Mouse (Mus musculus) lung, postnatal 0 days (tissue): ENCODE measurements at regions not wholly inside any gene's neighbourhood (a gene's known extent, or its start where the extent isn't known, plus 50 kb on each side); places are given as distances from the start of the nearest gene placed in this dataset.
"Not testable (repeated sequence)": the region's sequence is repeated elsewhere in the genome, so short reads cannot be mapped to it uniquely, and the experiment has no call there.

Source experiments
- ATAC-seq: fragments of 200-750 bp; cut with Nextera tagmentation; 2 replicates; pipeline ENCODE4 v1.8.0; 2017; ENCODE audit warnings: moderate library complexity
- DNase-seq: peaks from one replicate; pipeline ENCODE4 v3.0.0-alpha.2; 2016; ENCODE audit warnings: low spot score
- H3K27ac ChIP-seq: fragments of 300-500 bp; sonication (generic); 2 replicates; pipeline ENCODE4 v1.5.1; 2014; ENCODE audit warnings: antibody characterized with exemption, mild to moderate bottlenecking, low read length, mixed read lengths
- H3K27me3 ChIP-seq: fragments of 300-500 bp; sonication (generic); replicated peaks from 2 replicates; pipeline ENCODE4 v1.6.1; 2014; ENCODE audit warnings: low read length, mixed read lengths; ENCODE audit not compliant: insufficient read depth
- H3K36me3 ChIP-seq: fragments of 300-500 bp; sonication (generic); 2 replicates; pipeline ENCODE4 v1.6.1; 2014; ENCODE audit warnings: low read length, mixed read lengths; ENCODE audit not compliant: insufficient read depth
- H3K4me1 ChIP-seq: fragments of 300-500 bp; sonication (generic); 2 replicates; pipeline ENCODE4 v1.6.1; 2014; ENCODE audit warnings: antibody characterized with exemption, low read depth, low read length, mixed read lengths; ENCODE audit not compliant: insufficient read depth
- H3K4me2 ChIP-seq: fragments of 300-500 bp; sonication (generic); replicated peaks from 2 replicates; pipeline ENCODE4 v1.6.1; 2014; ENCODE audit warnings: low read depth, mild to moderate bottlenecking, low read length, moderate library complexity, mixed read lengths
- H3K4me3 ChIP-seq: fragments of 300-500 bp; sonication (generic); 2 replicates; pipeline ENCODE4 v1.5.1; 2014; ENCODE audit warnings: low read depth, low read length
- H3K9ac ChIP-seq: fragments of 300-500 bp; sonication (generic); replicated peaks from 2 replicates; pipeline ENCODE4 v1.6.1; 2014; ENCODE audit warnings: low read depth, mild to moderate bottlenecking
- H3K9me3 ChIP-seq: fragments of 300-500 bp; sonication (generic); 2 replicates; pipeline ENCODE4 v1.6.1; 2016; ENCODE audit warnings: low read length, mixed read lengths
- CTCF ChIP-seq: IDR thresholded peaks from 2 replicates; pipeline ENCODE4 v1.5.1; 2016; ENCODE audit warnings: antibody characterized with exemption, mild to moderate bottlenecking
- EP300 ChIP-seq: IDR thresholded peaks from 2 replicates; pipeline ENCODE4 v1.6.1; 2016; ENCODE audit warnings: antibody characterized with exemption, mild to moderate bottlenecking, control low read depth
- WGBS: fragments of 180-500 bp; shearing (Covaris S2); extraction: QIAGEN DNeasy Blood & Tissue Kit; methylation state at CpG from one replicate; pipeline ENCODE4 v1.1.7; 2014; 5-methylcytosine and 5-hydroxymethylcytosine counted together

GRCm38 (mm10) chr13:50314001-50314400 lies 63.9 kb upstream of the Gm906 start:
- H3K4me3 ChIP-seq, H3K27me3 ChIP-seq, H3K4me2 ChIP-seq, H3K9me3 ChIP-seq, H3K9ac ChIP-seq, DNase-seq, H3K27ac ChIP-seq, ATAC-seq, H3K36me3 ChIP-seq, H3K4me1 ChIP-seq: not testable (repeated sequence)
- WGBS = 64% methylated on average over 4 of the region's 4 CpGs

GRCm38 (mm10) chr13:50322512-50322911 lies 72.4 kb upstream of the Gm906 start:
- Histone ChIP-seq H3K36me3 (no peaks in the 10 kb centered on the region), H3K9ac (no peak overlapping the region), H3K4me2 (no peak overlapping the region), H3K27ac (no peak overlapping the region), H3K9me3 (no peaks in the 10 kb centered on the region), H3K27me3 (no peaks in the 10 kb centered on the region), H3K4me3 (no peak overlapping the region), H3K4me1 (no peaks in the 10 kb centered on the region)
- WGBS = 41% methylated on average over 4 of the region's 4 CpGs
- no peak for ATAC-seq
- no peak for DNase-seq
- TF ChIP-seq CTCF (no peak), EP300 (no peak)

- no peaks in the 10 kb centered on the region for H3K9me3 ChIP-seq
- H3K27ac ChIP-seq = no peak overlapping the region
- no peak overlapping the region for H3K4me2 ChIP-seq
- TF ChIP-seq CTCF (0 out of 2 replicates have a peak, but pooled peaks have one; percentile 7), EP300 (no peak)
- H3K36me3 ChIP-seq = no peaks in the 10 kb centered on the region
- H3K4me3 ChIP-seq = no peak overlapping the region
- H3K27me3 ChIP-seq = no peaks in the 10 kb centered on the region
- WGBS = 60% methylated on average over 4 of the region's 4 CpGs
- no peak for ATAC-seq
- H3K9ac ChIP-seq = no peak overlapping the region
- no peaks in the 10 kb centered on the region for H3K4me1 ChIP-seq
- no peak for DNase-seq
Measured at GRCm38 (mm10) chr13:50328614-50329013, 78.5 kb upstream of the Gm906 start.

- no peak overlapping the region for H3K27ac ChIP-seq
- no peak for DNase-seq
- no peak for ATAC-seq
- TF ChIP-seq CTCF (no peak), EP300 (no peak)
- no peaks in the 10 kb centered on the region for H3K4me1 ChIP-seq
- WGBS = 87% methylated on average over 11 of the region's 11 CpGs
- H3K4me2 ChIP-seq = no peak overlapping the region
- H3K36me3 ChIP-seq = no peaks in the 10 kb centered on the region
- H3K9ac ChIP-seq = no peak overlapping the region
- H3K9me3 ChIP-seq = no peaks in the 10 kb centered on the region
- no peaks in the 10 kb centered on the region for H3K27me3 ChIP-seq
- H3K4me3 ChIP-seq = no peak overlapping the region
Measured at GRCm38 (mm10) chr13:50344121-50344520, 73.5 kb upstream of the Fbxw17 start.

GRCm38 (mm10) chr13:50351946-50352345 lies 65.7 kb upstream of the Fbxw17 start:
- H3K9me3 ChIP-seq = no peaks in the 10 kb centered on the region
- no peak overlapping the region for H3K27ac ChIP-seq
- H3K27me3 ChIP-seq = no peaks in the 10 kb centered on the region
- DNase-seq = no peak
- no peak for ATAC-seq
- no peak overlapping the region for H3K4me3 ChIP-seq
- no peaks in the 10 kb centered on the region for H3K4me1 ChIP-seq
- no peak overlapping the region for H3K9ac ChIP-seq
- 69% methylated on average over 6 of the region's 6 CpGs for WGBS
- no peaks in the 10 kb centered on the region for H3K36me3 ChIP-seq
- TF ChIP-seq CTCF = no peak
- TF ChIP-seq EP300 = no peak
- no peak overlapping the region for H3K4me2 ChIP-seq

- no peak overlapping the region for H3K27ac ChIP-seq
- DNase-seq (no peak), ATAC-seq (no peak)
- H3K4me2 ChIP-seq = no peak overlapping the region
- H3K9ac ChIP-seq = no peak overlapping the region
- H3K4me3 ChIP-seq = no peak overlapping the region
- H3K9me3 ChIP-seq = no peaks in the 10 kb centered on the region
- no peaks in the 10 kb centered on the region for H3K36me3 ChIP-seq
- no peaks in the 10 kb centered on the region for H3K27me3 ChIP-seq
- WGBS = 67% methylated on average over 2 of the region's 2 CpGs
- TF ChIP-seq CTCF = peak; percentile 36
- no peak for TF ChIP-seq EP300
- H3K4me1 ChIP-seq = no peaks in the 10 kb centered on the region
Measured at GRCm38 (mm10) chr13:50355265-50355664, 62.4 kb upstream of the Fbxw17 start.

GRCm38 (mm10) chr13:50359536-50359935 lies 58.1 kb upstream of the Fbxw17 start:
- 72% methylated on average over 2 of the region's 2 CpGs for WGBS
- H3K27me3 ChIP-seq = no peaks in the 10 kb centered on the region
- no peak overlapping the region for H3K4me3 ChIP-seq
- no peak for ATAC-seq
- DNase-seq = no peak
- no peaks in the 10 kb centered on the region for H3K36me3 ChIP-seq
- no peak overlapping the region for H3K4me2 ChIP-seq
- no peak overlapping the region for H3K9ac ChIP-seq
- H3K4me1 ChIP-seq = no peaks in the 10 kb centered on the region
- no peak for TF ChIP-seq CTCF
- no peak for TF ChIP-seq EP300
- no peak overlapping the region for H3K27ac ChIP-seq
- no peaks in the 10 kb centered on the region for H3K9me3 ChIP-seq
